Mouse (Mus musculus) CH12.LX (cell line): ENCODE results near the gene Krt35.

Experiments
- CTCF ChIP-seq, 2 experiments: IDR thresholded peaks in 1 of 2; conservative IDR thresholded peaks in 1 of 2; 2 replicates each; pipeline ENCODE4 v1.5.1; 2011 to 2012; ENCODE audit warnings: low read depth in 2 of 2, low read length in 2 of 2, improper control_type of control experiment in 1 of 2, inconsistent platforms in 1 of 2, mild to moderate bottlenecking in 1 of 2, moderate library complexity in 1 of 2
- E2F4 ChIP-seq: IDR thresholded peaks from 2 replicates; pipeline ENCODE4 v1.6.1; 2011; ENCODE audit warnings: low read depth, low read length, improper control_type of control experiment; ENCODE audit not compliant: insufficient replicate concordance
- ELF1 ChIP-seq: IDR thresholded peaks from 2 replicates; pipeline ENCODE4 v1.6.1; 2014; ENCODE audit warnings: low read depth, mild to moderate bottlenecking, inconsistent platforms, low read length, improper control_type of control experiment
- ETS1 ChIP-seq: conservative IDR thresholded peaks from 2 replicates; pipeline ENCODE4 v1.6.1; 2012; ENCODE audit warnings: low read depth, mild to moderate bottlenecking, inconsistent platforms, low read length, improper control_type of control experiment, moderate library complexity
- HCFC1 ChIP-seq: IDR thresholded peaks from 2 replicates; pipeline ENCODE4 v1.6.1; 2012; ENCODE audit warnings: low read depth, mild to moderate bottlenecking, inconsistent platforms, low read length, improper control_type of control experiment
- KAT2A ChIP-seq: IDR thresholded peaks from 2 replicates; pipeline ENCODE4 v1.6.1; 2012; ENCODE audit warnings: low read length, improper control_type of control experiment, inconsistent platforms; ENCODE audit not compliant: insufficient replicate concordance
- MAFK ChIP-seq: IDR thresholded peaks from 2 replicates; pipeline ENCODE4 v1.6.1; 2011; ENCODE audit warnings: low read length, improper control_type of control experiment; ENCODE audit not compliant: insufficient replicate concordance
- MXI1 ChIP-seq: IDR thresholded peaks from 2 replicates; pipeline ENCODE4 v1.6.1; 2011; ENCODE audit warnings: mild to moderate bottlenecking, low read depth, low read length, improper control_type of control experiment
- MYC ChIP-seq: IDR thresholded peaks from 2 replicates; pipeline ENCODE4 v1.6.1; 2011; ENCODE audit warnings: low read depth, mild to moderate bottlenecking, improper control_type of control experiment, low read length
- NRF1 ChIP-seq: IDR thresholded peaks from 2 replicates; pipeline ENCODE4 v1.6.1; 2014; ENCODE audit warnings: low read depth, mild to moderate bottlenecking, inconsistent platforms, low read length, improper control_type of control experiment, moderate library complexity
- POLR2A ChIP-seq: IDR thresholded peaks from 2 replicates; pipeline ENCODE4 v1.6.1; 2011; ENCODE audit warnings: low read depth, mild to moderate bottlenecking, improper control_type of control experiment, low read length
- POLR2AphosphoS2 ChIP-seq: IDR thresholded peaks from 2 replicates; pipeline ENCODE4 v1.6.1; 2011; ENCODE audit warnings: low read depth, low read length, improper control_type of control experiment
- RAD21 ChIP-seq: IDR thresholded peaks from 2 replicates; pipeline ENCODE4 v1.6.1; 2011; ENCODE audit warnings: low read depth, mild to moderate bottlenecking, low read length, improper control_type of control experiment, moderate library complexity
- USF2 ChIP-seq: conservative IDR thresholded peaks from 2 replicates; pipeline ENCODE4 v1.6.1; 2011; ENCODE audit warnings: low read depth, low read length, improper control_type of control experiment

- no peak for TF ChIP-seq MXI1
- no peak for TF ChIP-seq POLR2A
- TF ChIP-seq POLR2AphosphoS2, result no peak
- no peak for TF ChIP-seq CTCF (conservative IDR thresholded peaks at IDR 0.05 in 1 of 2, IDR thresholded peaks at IDR 0.05 in 1 of 2; ENCODE audit: low read depth in 2 of 2, low read length in 2 of 2)
- TF ChIP-seq USF2, result no peak
- TF ChIP-seq MYC, result no peak
- TF ChIP-seq HCFC1, result no peak
- no peak for TF ChIP-seq ETS1
- TF ChIP-seq MAFK, result no peak
- no peak for TF ChIP-seq NRF1
- TF ChIP-seq E2F4, result no peak
- TF ChIP-seq ELF1, result no peak
- no peak for TF ChIP-seq KAT2A
- no peak for TF ChIP-seq RAD21
Observed at GRCm38 (mm10) chr11:100139391-100139790, 43.4 kb upstream of the Krt35 start.
